Mouse (Mus musculus) erythroblast, adult 5-6 weeks (primary cell): ENCODE data around the gene Rangap1. TPM values are rescaled to one million over a fixed set of nuclear protein-coding genes. Genes with fewer than 3 reads are reported as not detected.
"Not testable (repeated sequence)": the region's sequence is repeated elsewhere in the genome, so short reads cannot be mapped to it uniquely, and the experiment has no call there.

Experiments used
- ATAC-seq: replicated peaks from 2 replicates; pipeline ENCODE4 v1.8.0; 2016; ENCODE audit warnings: moderate number of reproducible peaks, mild to moderate bottlenecking, moderate TSS enrichment, inconsistent platforms; ENCODE audit not compliant: poor library complexity, low FRiP score, severe bottlenecking
- total RNA-seq, 2 experiments: library from RNA; stranded (forward) in 1 of 2; stranded (reverse) in 1 of 2; fragments of 150-400 nt in 1 of 2; fragments of 200-764, 138-1000 nt in 1 of 2; gene quantifications; 2 replicates each; pipeline versions ENCODE4 v1.2.3 to v1.2.4; 2015 to 2017; ENCODE audit warnings: low replicate concordance in 2 of 2

The Rangap1 gene
- total RNA-seq, 2 experiments from 2014 or later = 8.3 to 34.2 TPM

GRCm38 (mm10) chr15:81749742-81750141, 4.4 kb upstream of the Rangap1 start:
- no peak for ATAC-seq

GRCm38 (mm10) chr15:81745601-81746114, 328 bp upstream of the Rangap1 start:
- no peak for ATAC-seq

- ATAC-seq = not testable (repeated sequence)
Measured at GRCm38 (mm10) chr15:81742368-81742767, 3.0 kb downstream of the Rangap1 start.

GRCm38 (mm10) chr15:81739924-81740323, 5.4 kb downstream of the Rangap1 start:
- ATAC-seq = no peak

- ATAC-seq = no peak
Measured at GRCm38 (mm10) chr15:81739296-81739695, 6.0 kb downstream of the Rangap1 start.

- ATAC-seq = no peak
Measured at GRCm38 (mm10) chr15:81735075-81735474, 10.3 kb downstream of the Rangap1 start.

- peak; percentile 96 for ATAC-seq
Measured at GRCm38 (mm10) chr15:81729792-81730635, 15.3 kb downstream of the Rangap1 start.

GRCm38 (mm10) chr15:81729241-81729791, 16.0 kb downstream of the Rangap1 start:
- peak; percentile 65 for ATAC-seq

- ATAC-seq = no peak
Measured at GRCm38 (mm10) chr15:81725965-81726364, 19.4 kb downstream of the Rangap1 start.

- ATAC-seq = no peak
Measured at GRCm38 (mm10) chr15:81723653-81724052, 21.7 kb downstream of the Rangap1 start.

- ATAC-seq = no peak
Measured at GRCm38 (mm10) chr15:81722361-81722760, 23.0 kb downstream of the Rangap1 start.

GRCm38 (mm10) chr15:81719139-81719531, 26.2 kb downstream of the Rangap1 start:
- ATAC-seq = no peak; the same call in 1 of the 2 replicates

GRCm38 (mm10) chr15:81718336-81719138, 26.8 kb downstream of the Rangap1 start:
- no peak for ATAC-seq

- ATAC-seq = no peak
Measured at GRCm38 (mm10) chr15:81713742-81714141, 31.6 kb downstream of the Rangap1 start.

GRCm38 (mm10) chr15:81710801-81711200, 34.5 kb downstream of the Rangap1 start:
- ATAC-seq = no peak

- no peak for ATAC-seq
Measured at GRCm38 (mm10) chr15:81709686-81710085, 35.6 kb downstream of the Rangap1 start.

- ATAC-seq = no peak
Measured at GRCm38 (mm10) chr15:81708991-81709390, 36.3 kb downstream of the Rangap1 start.

GRCm38 (mm10) chr15:81703094-81703489, 42.2 kb downstream of the Rangap1 start:
- ATAC-seq = no peak

- ATAC-seq = no peak
Measured at GRCm38 (mm10) chr15:81702306-81703093, 42.8 kb downstream of the Rangap1 start.
